Mouse (Mus musculus): ENCODE data around the gene Zfp773. TPM values are rescaled to one million over a fixed set of nuclear protein-coding genes. Genes with fewer than 3 reads are reported as not detected.
"Not testable (repeated sequence)": the region's sequence is repeated elsewhere in the genome, so short reads cannot be mapped to it uniquely, and the experiment has no call there.

Zfp773 gene
- polyA plus RNA-seq, 1 experiment: 0.02 TPM

DNA sequence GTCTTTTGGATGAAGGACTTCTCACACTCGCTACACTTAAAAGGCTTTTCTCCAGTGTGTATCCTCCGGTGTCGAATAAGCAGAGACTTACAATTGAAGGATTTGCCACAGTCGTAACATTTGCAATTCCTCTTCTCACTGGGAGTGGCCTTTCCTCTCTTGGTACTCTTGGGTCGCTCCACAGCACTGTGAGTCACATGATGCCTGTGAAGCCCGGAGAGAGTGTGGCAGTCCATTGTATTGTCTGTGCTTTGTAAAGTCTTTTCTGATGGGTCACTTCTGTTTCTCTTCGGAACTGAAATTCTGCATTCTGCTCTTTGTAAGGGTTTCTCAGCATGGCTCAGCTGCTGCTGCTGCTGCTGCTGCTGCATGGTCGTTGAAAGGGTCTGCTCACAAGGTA lies 3.8 kb downstream of the Zfp773 start:
- Histone ChIP-seq H3K27me3 (ENCODE audit: control insufficient read depth, insufficient read depth, insufficient read length) (no peaks in the 10 kb centered on the region), H3K4me3 (ENCODE audit: insufficient read depth, poor library complexity, severe bottlenecking) (no peak overlapping the region), H3K79me3 (ENCODE audit: low read depth) (no peaks in the 10 kb centered on the region), H3K36me3 (ENCODE audit: control insufficient read depth, insufficient read depth) (no peaks in the 10 kb centered on the region), H3K79me2 (ENCODE audit: control insufficient read depth, insufficient read depth) (no peaks in the 10 kb centered on the region), H3ac (ENCODE audit: control insufficient read depth, insufficient read length, low read depth) (no peak overlapping the region)
- TF ChIP-seq MYOD1 (IDR thresholded peaks at IDR 0.05; ENCODE audit: control insufficient read depth, insufficient read length, low read depth) (no peak), MYOG (IDR thresholded peaks at IDR 0.05; ENCODE audit: control insufficient read depth, extremely low read depth, insufficient read length) (no peak), CEBPB (IDR thresholded peaks at IDR 0.05; ENCODE audit: low read depth) (no peak), MAX (IDR thresholded peaks at IDR 0.05) (no peak), USF1 (IDR thresholded peaks at IDR 0.05; ENCODE audit: low read depth) (no peak), FOSL1 (IDR thresholded peaks at IDR 0.05; ENCODE audit: insufficient read depth, low read length, poor library complexity, severe bottlenecking) (no peak), CTCF (IDR thresholded peaks at IDR 0.05; ENCODE audit: control insufficient read depth, insufficient read depth, insufficient read length) (no peak)

DNA sequence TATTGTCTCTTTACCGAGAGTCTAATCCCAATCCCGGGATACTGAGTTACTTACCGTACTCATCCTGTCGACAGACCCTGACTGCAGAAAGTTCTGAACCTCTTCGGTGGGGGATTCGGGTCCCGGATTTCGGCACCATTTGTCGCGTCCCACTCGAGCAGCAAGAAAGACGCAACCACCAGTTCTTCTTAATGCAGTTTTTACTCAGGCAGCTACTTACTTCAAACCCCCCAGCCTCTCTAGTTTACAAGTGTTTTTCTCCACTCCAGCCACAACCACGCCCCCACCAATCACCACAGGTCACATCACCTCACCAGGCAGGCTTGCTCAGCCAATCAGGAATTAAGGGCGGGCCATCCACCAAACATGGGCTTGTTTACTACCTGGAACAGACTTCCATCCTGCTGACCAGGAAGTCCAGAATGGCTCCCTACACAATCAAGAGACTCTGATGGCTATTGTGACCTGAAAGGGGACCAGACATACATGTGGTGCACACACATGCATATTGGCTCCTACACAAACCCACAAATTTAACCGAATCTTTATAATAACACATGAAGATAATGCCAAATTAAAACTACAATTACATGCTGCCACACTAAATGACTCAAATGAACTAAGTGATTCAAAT lies 5.9 kb downstream of the Zfp773 start:
- not testable (repeated sequence) for H3K36me3 ChIP-seq (ENCODE audit: control insufficient read depth, insufficient read depth); H3K79me2 ChIP-seq (ENCODE audit: control insufficient read depth, insufficient read depth); H3K4me3 ChIP-seq (ENCODE audit: insufficient read depth, poor library complexity, severe bottlenecking); H3K27me3 ChIP-seq (ENCODE audit: control insufficient read depth, insufficient read depth, insufficient read length); H3ac ChIP-seq (ENCODE audit: control insufficient read depth, insufficient read length, low read depth); H3K79me3 ChIP-seq (ENCODE audit: low read depth)

- TF ChIP-seq USF1 (IDR thresholded peaks at IDR 0.05; ENCODE audit: low read depth) (no peak), MYOD1 (IDR thresholded peaks at IDR 0.05; ENCODE audit: control insufficient read depth, insufficient read length, low read depth) (no peak), CTCF (IDR thresholded peaks at IDR 0.05; ENCODE audit: control insufficient read depth, insufficient read depth, insufficient read length) (no peak)
- H3K27me3 ChIP-seq (ENCODE audit: control insufficient read depth, insufficient read depth, insufficient read length): no peaks in the 10 kb centered on the region
- no peaks in the 10 kb centered on the region for H3K79me2 ChIP-seq (ENCODE audit: control insufficient read depth, insufficient read depth)
- no peak overlapping the region for H3ac ChIP-seq (ENCODE audit: control insufficient read depth, insufficient read length, low read depth)
- H3K4me3 ChIP-seq (ENCODE audit: insufficient read depth, poor library complexity, severe bottlenecking): no peak overlapping the region
- H3K36me3 ChIP-seq (ENCODE audit: control insufficient read depth, insufficient read depth): no peaks in the 10 kb centered on the region
- no peaks in the 10 kb centered on the region for H3K79me3 ChIP-seq (ENCODE audit: low read depth)
Measured at GRCm38 (mm10) chr7:7121602-7121980, 15.0 kb downstream of the Zfp773 start.

- no peaks in the 10 kb centered on the region for H3K79me3 ChIP-seq (ENCODE audit: low read depth)
- peaks cover 4% of the 10 kb centered on the region for H3K36me3 ChIP-seq (ENCODE audit: control insufficient read depth, insufficient read depth)
- H3K79me2 ChIP-seq (ENCODE audit: control insufficient read depth, insufficient read depth): no peaks in the 10 kb centered on the region
- no peaks in the 10 kb centered on the region for H3K27me3 ChIP-seq (ENCODE audit: control insufficient read depth, insufficient read depth, insufficient read length)
- TF ChIP-seq FOSL1 (IDR thresholded peaks at IDR 0.05; ENCODE audit: insufficient read depth, low read length, poor library complexity, severe bottlenecking): no peak
- TF ChIP-seq MAX (IDR thresholded peaks at IDR 0.05): peak; percentile 33
- H3K4me3 ChIP-seq (ENCODE audit: insufficient read depth, poor library complexity, severe bottlenecking): peak within 1 kb of the TSS; percentile 40
- H3ac ChIP-seq (ENCODE audit: control insufficient read depth, insufficient read length, low read depth): peak within 1 kb of the TSS; percentile 63
Measured at GRCm38 (mm10) chr7:7120921-7121601, 15.5 kb downstream of the Zfp773 start, which contains the start of gene Zfp954. Gene Zfp954 (minus strand): TSS chr7:7121488.

GRCm38 (mm10) chr7:7118441-7118840 lies 18.1 kb downstream of the Zfp773 start:
- no peaks in the 10 kb centered on the region for H3K79me3 ChIP-seq (ENCODE audit: low read depth)
- TF ChIP-seq FOSL1 (IDR thresholded peaks at IDR 0.05; ENCODE audit: insufficient read depth, low read length, poor library complexity, severe bottlenecking) (no peak), MYOD1 (IDR thresholded peaks at IDR 0.05; ENCODE audit: control insufficient read depth, insufficient read length, low read depth) (no peak), CEBPB (IDR thresholded peaks at IDR 0.05; ENCODE audit: low read depth) (no peak), CTCF (IDR thresholded peaks at IDR 0.05; ENCODE audit: control insufficient read depth, insufficient read depth, insufficient read length) (no peak), USF1 (IDR thresholded peaks at IDR 0.05; ENCODE audit: low read depth) (no peak), MYOG (IDR thresholded peaks at IDR 0.05; ENCODE audit: control insufficient read depth, extremely low read depth, insufficient read length) (no peak), MAX (IDR thresholded peaks at IDR 0.05) (no peak)
- no peak overlapping the region for H3ac ChIP-seq (ENCODE audit: control insufficient read depth, insufficient read length, low read depth)
- H3K79me2 ChIP-seq (ENCODE audit: control insufficient read depth, insufficient read depth): no peaks in the 10 kb centered on the region
- H3K27me3 ChIP-seq (ENCODE audit: control insufficient read depth, insufficient read depth, insufficient read length): no peaks in the 10 kb centered on the region
- peaks cover 19% of the 10 kb centered on the region for H3K36me3 ChIP-seq (ENCODE audit: control insufficient read depth, insufficient read depth)
- H3K4me3 ChIP-seq (ENCODE audit: insufficient read depth, poor library complexity, severe bottlenecking): no peak overlapping the region

DNA sequence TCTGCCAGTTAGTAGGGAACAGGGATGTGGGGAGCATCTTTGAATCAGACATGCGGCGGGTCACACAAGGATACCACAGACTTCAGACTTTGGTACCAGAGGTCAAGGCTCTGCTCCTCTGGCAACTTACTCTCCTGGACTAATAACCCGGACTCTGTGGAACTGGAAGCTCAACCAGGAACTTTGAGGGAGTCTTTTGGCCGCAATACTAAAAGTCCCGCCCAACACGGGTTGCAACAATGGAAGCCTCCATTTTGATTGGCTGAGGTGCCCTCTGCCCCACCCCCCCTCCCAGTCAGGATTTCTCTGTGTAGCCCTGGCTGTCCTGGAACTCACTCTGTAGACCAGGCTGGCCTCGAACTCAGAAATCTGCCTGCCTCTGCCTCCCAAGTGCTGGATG lies 28.1 kb downstream of the Zfp773 start:
- no peak overlapping the region for H3K4me3 ChIP-seq (ENCODE audit: insufficient read depth, poor library complexity, severe bottlenecking)

More for the DNA sequence above, 28.1 kb downstream of the Zfp773 start:
- TF ChIP-seq CTCF (IDR thresholded peaks at IDR 0.05; ENCODE audit: control insufficient read depth, insufficient read depth, insufficient read length) (no peak), CEBPB (IDR thresholded peaks at IDR 0.05; ENCODE audit: low read depth) (no peak), USF1 (IDR thresholded peaks at IDR 0.05; ENCODE audit: low read depth) (no peak), MYOD1 (IDR thresholded peaks at IDR 0.05; ENCODE audit: control insufficient read depth, insufficient read length, low read depth) (no peak), FOSL1 (IDR thresholded peaks at IDR 0.05; ENCODE audit: insufficient read depth, low read length, poor library complexity, severe bottlenecking) (no peak), MYOG (IDR thresholded peaks at IDR 0.05; ENCODE audit: control insufficient read depth, extremely low read depth, insufficient read length) (no peak), MAX (IDR thresholded peaks at IDR 0.05) (no peak)
- Histone ChIP-seq H3K27me3 (ENCODE audit: control insufficient read depth, insufficient read depth, insufficient read length) (no peaks in the 10 kb centered on the region), H3K79me3 (ENCODE audit: low read depth) (no peaks in the 10 kb centered on the region), H3ac (ENCODE audit: control insufficient read depth, insufficient read length, low read depth) (no peak overlapping the region), H3K36me3 (ENCODE audit: control insufficient read depth, insufficient read depth) (no peaks in the 10 kb centered on the region), H3K79me2 (ENCODE audit: control insufficient read depth, insufficient read depth) (no peaks in the 10 kb centered on the region)

Other genes with a start within 250 kb of the Zfp773 start
- gene Aurkc, start 141.5 kb downstream of the Zfp773 start, polyA plus RNA-seq (2012; fragmentation: generic; extraction: Trizol): not detected
- gene Zfp954, start 15.3 kb downstream of the Zfp773 start, polyA plus RNA-seq (2012; fragmentation: generic; extraction: Trizol): 6.0 TPM
- gene Zfp418, start 34.6 kb upstream of the Zfp773 start, polyA plus RNA-seq (2012; fragmentation: generic; extraction: Trizol): 0.49 TPM
- gene Zfp772, start 73.2 kb upstream of the Zfp773 start, polyA plus RNA-seq (2012; fragmentation: generic; extraction: Trizol): 1.4 TPM
- 0.01 TPM for gene Vmn2r29, start 110.6 kb upstream of the Zfp773 start, polyA plus RNA-seq (2012; fragmentation: generic; extraction: Trizol)
- 0.13 TPM for gene Gm45844, start 141.5 kb upstream of the Zfp773 start, polyA plus RNA-seq (2012; fragmentation: generic; extraction: Trizol)
- gene Clcn4, start 164.1 kb upstream of the Zfp773 start, polyA plus RNA-seq (2012; fragmentation: generic; extraction: Trizol): 14.5 TPM
- gene Vmn2r30, start 200.9 kb upstream of the Zfp773 start, polyA plus RNA-seq (2012; fragmentation: generic; extraction: Trizol): not detected
- not detected for gene Gm45783, start 237.8 kb upstream of the Zfp773 start, polyA plus RNA-seq (2012; fragmentation: generic; extraction: Trizol)

All from C2C12 (cell line).